Mouse (Mus musculus) lung, adult 2 months (tissue): ENCODE data around the gene Wnk2.

Experiments
- CTCF ChIP-seq: fragments of 200-500 bp; IDR thresholded peaks from 2 replicates; pipeline ENCODE4 v1.5.1; 2011; ENCODE audit warnings: mild to moderate bottlenecking, low read length, control low read depth; ENCODE audit not compliant: insufficient read depth
- POLR2A ChIP-seq: fragments of 200-500 bp; IDR thresholded peaks from 2 replicates; pipeline ENCODE4 v1.6.1; 2011; ENCODE audit warnings: low read depth, mild to moderate bottlenecking, control low read depth, low read length, borderline replicate concordance; ENCODE audit errors: extremely low read depth

DNA sequence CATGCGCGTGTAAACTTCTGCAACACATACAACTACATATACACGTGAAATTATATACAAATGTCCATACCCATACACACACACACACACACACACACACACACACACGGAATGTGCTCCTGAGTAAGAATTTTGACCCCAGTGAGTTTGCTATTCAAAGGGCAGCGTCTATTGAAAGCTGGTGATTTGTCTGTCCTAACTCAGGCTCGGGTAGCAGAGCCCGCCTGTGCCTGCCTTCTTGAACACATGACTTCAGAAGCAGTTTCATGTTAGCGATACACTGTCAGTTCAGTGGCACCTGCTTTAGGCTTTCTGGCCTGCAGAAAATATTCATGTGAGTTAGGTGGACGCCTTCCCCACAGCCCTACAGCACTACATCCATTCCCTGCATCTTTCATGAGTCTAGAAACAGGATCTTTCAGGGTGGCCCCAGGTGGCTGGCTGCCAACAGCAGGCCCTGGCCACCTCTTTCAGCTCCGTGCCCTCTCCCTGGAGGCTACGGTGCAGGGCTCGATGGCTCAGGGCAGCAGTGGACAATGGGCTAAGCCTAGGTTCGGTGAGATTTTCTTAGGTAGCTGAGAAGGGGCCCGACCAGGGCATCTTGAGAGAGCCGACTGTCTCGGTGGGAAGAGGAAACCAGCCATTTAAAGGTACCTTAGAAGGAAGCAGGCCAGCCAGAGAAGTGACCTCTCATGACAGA is 44.5 kb upstream of the Wnk2 start:
- TF ChIP-seq POLR2A (no peak), CTCF (no peak)
